In the genomic region with DNA sequence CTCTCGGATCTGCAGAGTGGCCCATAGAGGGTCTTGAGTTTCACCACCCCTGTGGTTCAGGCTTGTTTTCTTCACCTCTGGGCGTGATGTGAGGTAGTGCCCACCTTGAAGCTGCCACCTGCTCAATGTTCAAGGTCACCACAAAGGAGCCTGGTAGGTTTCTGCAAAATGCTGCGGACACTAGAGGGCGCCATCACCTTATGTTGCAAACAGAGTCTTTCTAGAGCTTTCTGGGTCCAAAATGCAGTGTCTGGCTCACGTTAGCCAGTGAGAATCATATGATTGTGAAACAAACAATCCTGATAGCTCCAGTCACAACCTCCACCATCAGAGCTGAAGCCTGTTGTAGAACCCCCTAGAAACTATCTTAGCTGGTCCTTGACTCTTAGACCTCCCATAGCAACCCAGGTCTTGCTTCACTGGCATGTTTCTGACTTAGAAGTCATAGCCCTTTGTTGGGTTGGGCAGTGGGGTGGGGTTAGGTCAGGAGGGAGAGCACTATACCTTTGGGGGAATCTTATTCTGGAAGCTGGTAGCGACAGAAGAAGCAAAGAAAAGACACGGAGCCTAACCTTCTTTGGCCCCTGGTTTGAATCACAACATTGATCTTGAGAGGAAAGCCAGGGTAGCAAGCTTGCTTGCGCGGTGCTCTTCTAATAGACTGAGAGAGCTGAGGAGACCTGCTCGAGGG, we compare ENCODE assay signal across 8 mouse cellular contexts.
DNase-seq lines count a peak whose midpoint lies in the region; ATAC-seq lines count a peak whose summit lies in the region.

No protein-coding gene starts in this region.

- no peak for ATAC-seq in neural tube, embryonic 11.5 days (ENCODE audit: insufficient read depth, low FRiP score, low TSS enrichment)

- H3K4me3 ChIP-seq in limb, embryonic 10.5 days = no peak overlapping the region
- no peak overlapping the region for H3K4me3 ChIP-seq in neural tube, embryonic 11.5 days (ENCODE audit: low read depth, low read length)

- no peaks in the 10 kb centered on the region for H3K27me3 ChIP-seq in limb, embryonic 10.5 days (ENCODE audit: low read depth, poor library complexity, severe bottlenecking)
- H3K27me3 ChIP-seq in neural tube, embryonic 11.5 days (ENCODE audit: control insufficient read depth, insufficient read depth, low read length) = no peaks in the 10 kb centered on the region

- 49% methylated on average over 10 of the region's 10 CpGs for WGBS in limb, embryonic 10.5 days
- 52% methylated on average over 10 of the region's 10 CpGs for WGBS in neural tube, embryonic 11.5 days

- H3K4me2 ChIP-seq in neural tube, embryonic 11.5 days (ENCODE audit: low read depth) = no peak overlapping the region

- H3K4me1 ChIP-seq in limb, embryonic 10.5 days = peaks cover 7% of the 10 kb centered on the region; the same call in 1 of the 2 replicates
- no peaks in the 10 kb centered on the region for H3K4me1 ChIP-seq in neural tube, embryonic 11.5 days (ENCODE audit: control insufficient read depth, insufficient read depth, low read length)

- H3K27ac ChIP-seq in limb, embryonic 10.5 days = peak overlapping the region; percentile 58
- no peak overlapping the region for H3K27ac ChIP-seq in neural tube, embryonic 11.5 days (ENCODE audit: low read depth, low read length)

- H3K9me3 ChIP-seq in limb, embryonic 10.5 days (replicated peaks) = no peaks in the 10 kb centered on the region
- H3K9me3 ChIP-seq in neural tube, embryonic 11.5 days (ENCODE audit: control insufficient read depth, low read length) = no peaks in the 10 kb centered on the region

- no peak overlapping the region for H3K9ac ChIP-seq in neural tube, embryonic 11.5 days (ENCODE audit: low read length)

- peak; percentile 76 for DNase-seq in ovary, postnatal 10 days (ENCODE audit: low spot score)
- DNase-seq in ovary, adult 18-20 months (ENCODE audit: low spot score) = no peak
- DNase-seq in cerebellum, postnatal 36 days = peak; percentile 90 to 94
- peak; percentile 60 to 68 for DNase-seq in gastrocnemius, adult 8-10 months (ENCODE audit: low spot score in 2 of 2)
- peak; percentile 92 for DNase-seq in kidney, adult 18-20 months
- DNase-seq in limb, embryonic 10.5 days (ENCODE audit: low spot score) = peak; percentile 94
- peak; percentile 85 for DNase-seq in neural tube, embryonic 11.5 days (ENCODE audit: low spot score)
- peak; percentile 66 for DNase-seq in telencephalon, adult 2 months (ENCODE audit: low read depth, low spot score)

- H3K36me3 ChIP-seq in limb, embryonic 10.5 days = no peaks in the 10 kb centered on the region
- no peaks in the 10 kb centered on the region for H3K36me3 ChIP-seq in neural tube, embryonic 11.5 days (ENCODE audit: control insufficient read depth, insufficient read depth, low read length)
